Mouse (Mus musculus): Measurements from ENCODE around the gene Ifnlr1. TPM values are rescaled to one million over a fixed set of nuclear protein-coding genes. Genes with fewer than 3 reads are reported as not detected.

Ifnlr1 gene
- polyA plus RNA-seq, 1 experiment = 0.25 TPM

- Histone ChIP-seq H3K4me3 (ENCODE audit: insufficient read depth, low read length) (no peak overlapping the region), H3K27ac (ENCODE audit: insufficient read depth, low read length) (no peak overlapping the region), H3K4me1 (ENCODE audit: control insufficient read depth, insufficient read depth, low read length) (no peaks in the 10 kb centered on the region)
- TF ChIP-seq CTCF (IDR thresholded peaks at IDR 0.05; ENCODE audit: borderline replicate concordance, insufficient read depth, low read length) = no peak
Measured at GRCm38 (mm10) chr4:135752779-135753164, 66.7 kb downstream of the Ifnlr1 start.

Other genes with a start within 250 kb of the Ifnlr1 start
- not detected in 2 replicates for gene Stpg1, start 191.5 kb upstream of the Ifnlr1 start, polyA plus RNA-seq (2011; ENCODE audit: insufficient read length, low read depth, missing spikeins)
- gene Nipal3, start 191.2 kb upstream of the Ifnlr1 start, polyA plus RNA-seq (2011; ENCODE audit: insufficient read length, low read depth, missing spikeins) = 1.4 and 1.7 TPM in 2 replicates
- gene Grhl3, start 112.7 kb upstream of the Ifnlr1 start, polyA plus RNA-seq (2011; ENCODE audit: insufficient read length, low read depth, missing spikeins) = not detected in 2 replicates
- not detected in 2 replicates for gene Il22ra1, start 41.9 kb downstream of the Ifnlr1 start, polyA plus RNA-seq (2011; ENCODE audit: insufficient read length, low read depth, missing spikeins)
- not detected in 2 replicates for gene Myom3, start 73.4 kb downstream of the Ifnlr1 start, polyA plus RNA-seq (2011; ENCODE audit: insufficient read length, low read depth, missing spikeins)
- 177 and 193 TPM in 2 replicates for gene Srsf10, start 169.5 kb downstream of the Ifnlr1 start, polyA plus RNA-seq (2011; ENCODE audit: insufficient read length, low read depth, missing spikeins)
- gene Pnrc2, start 187.6 kb downstream of the Ifnlr1 start, polyA plus RNA-seq (2011; ENCODE audit: insufficient read length, low read depth, missing spikeins) = 127 and 164 TPM in 2 replicates
- not detected in 2 replicates for gene Cnr2, start 209.1 kb downstream of the Ifnlr1 start, polyA plus RNA-seq (2011; ENCODE audit: insufficient read length, low read depth, missing spikeins)
- gene Fuca1, start 234.4 kb downstream of the Ifnlr1 start, polyA plus RNA-seq (2011; ENCODE audit: insufficient read length, low read depth, missing spikeins) = 90.2 and 92.2 TPM in 2 replicates